Mouse (Mus musculus) neural tube, embryonic 14.5 days (tissue): ENCODE data around the gene Gpr180. TPM values are rescaled to one million over a fixed set of nuclear protein-coding genes. Genes with fewer than 3 reads are reported as not detected.
"Not testable (repeated sequence)": the region's sequence is repeated elsewhere in the genome, so short reads cannot be mapped to it uniquely, and the experiment has no call there.

Source experiments
- ATAC-seq: fragments of 200-750 bp; cut with Nextera tagmentation; 2 replicates; pipeline ENCODE4 v1.8.0; 2017; ENCODE audit warnings: low read depth, mild to moderate bottlenecking, moderate TSS enrichment, moderate library complexity
- H3K27ac ChIP-seq: fragments of 300-500 bp; sonication (generic); 2 replicates; pipeline ENCODE4 v1.5.1; 2014; ENCODE audit warnings: low read depth, mild to moderate bottlenecking, control low read depth, low read length, moderate library complexity, mixed read lengths
- H3K27me3 ChIP-seq: fragments of 300-500 bp; sonication (generic); 2 replicates; pipeline ENCODE4 v1.6.1; 2014; ENCODE audit warnings: low read length; ENCODE audit not compliant: control insufficient read depth, insufficient read depth
- H3K36me3 ChIP-seq: fragments of 300-500 bp; sonication (generic); 2 replicates; pipeline ENCODE4 v1.6.1; 2014; ENCODE audit warnings: low read length, mixed read lengths; ENCODE audit not compliant: control insufficient read depth, insufficient read depth
- H3K4me1 ChIP-seq: fragments of 300-500 bp; sonication (generic); 2 replicates; pipeline ENCODE4 v1.6.1; 2014; ENCODE audit warnings: low read length; ENCODE audit not compliant: control insufficient read depth, insufficient read depth
- H3K4me2 ChIP-seq: fragments of 300-500 bp; sonication (generic); 2 replicates; pipeline ENCODE4 v1.6.1; 2014; ENCODE audit warnings: mild to moderate bottlenecking, low read depth, low read length, control low read depth
- H3K4me3 ChIP-seq: fragments of 300-500 bp; sonication (generic); 2 replicates; pipeline ENCODE4 v1.5.1; 2014; ENCODE audit warnings: low read depth, low read length, control low read depth, mixed read lengths
- H3K9ac ChIP-seq: fragments of 300-500 bp; sonication (generic); replicated peaks from 2 replicates; pipeline ENCODE4 v1.6.1; 2014; ENCODE audit warnings: low read depth, mild to moderate bottlenecking, control low read depth, low read length, mixed read lengths
- H3K9me3 ChIP-seq: fragments of 300-500 bp; sonication (generic); 2 replicates; pipeline ENCODE4 v1.6.1; 2016; ENCODE audit warnings: low read length; ENCODE audit not compliant: control insufficient read depth
- WGBS: fragments of 180-500 bp; shearing (Covaris S2); extraction: QIAGEN DNeasy Blood & Tissue Kit; methylation state at CpG from one replicate; pipeline ENCODE4 v1.1.7; 2014; 5-methylcytosine and 5-hydroxymethylcytosine counted together
- polyA plus RNA-seq: library from polyadenylated mRNA; unstranded; fragments of >200 nt; fragmentation: Nextera tagmentation; extraction: Ambion mirVana; gene quantifications from 2 replicates; pipeline ENCODE4 v1.2.1, GENCODE M21; 2014

The Gpr180 gene
- polyA plus RNA-seq, 1 experiment from 2014 or later, result 47.6 TPM

- Histone ChIP-seq H3K27ac (no peak overlapping the region), H3K4me1 (no peaks in the 10 kb centered on the region), H3K27me3 (no peaks in the 10 kb centered on the region), H3K4me3 (no peak overlapping the region), H3K4me2 (no peak overlapping the region), H3K36me3 (0 out of 2 replicates have a peak, but pooled peaks cover 3% of the 10 kb centered on the region), H3K9ac (no peak overlapping the region), H3K9me3 (no peaks in the 10 kb centered on the region)
- no peak for ATAC-seq
- 83% methylated on average over 10 of the region's 10 CpGs for WGBS
Observed at GRCm38 (mm10) chr14:118148554-118148953, 11.6 kb downstream of the Gpr180 start.

DNA sequence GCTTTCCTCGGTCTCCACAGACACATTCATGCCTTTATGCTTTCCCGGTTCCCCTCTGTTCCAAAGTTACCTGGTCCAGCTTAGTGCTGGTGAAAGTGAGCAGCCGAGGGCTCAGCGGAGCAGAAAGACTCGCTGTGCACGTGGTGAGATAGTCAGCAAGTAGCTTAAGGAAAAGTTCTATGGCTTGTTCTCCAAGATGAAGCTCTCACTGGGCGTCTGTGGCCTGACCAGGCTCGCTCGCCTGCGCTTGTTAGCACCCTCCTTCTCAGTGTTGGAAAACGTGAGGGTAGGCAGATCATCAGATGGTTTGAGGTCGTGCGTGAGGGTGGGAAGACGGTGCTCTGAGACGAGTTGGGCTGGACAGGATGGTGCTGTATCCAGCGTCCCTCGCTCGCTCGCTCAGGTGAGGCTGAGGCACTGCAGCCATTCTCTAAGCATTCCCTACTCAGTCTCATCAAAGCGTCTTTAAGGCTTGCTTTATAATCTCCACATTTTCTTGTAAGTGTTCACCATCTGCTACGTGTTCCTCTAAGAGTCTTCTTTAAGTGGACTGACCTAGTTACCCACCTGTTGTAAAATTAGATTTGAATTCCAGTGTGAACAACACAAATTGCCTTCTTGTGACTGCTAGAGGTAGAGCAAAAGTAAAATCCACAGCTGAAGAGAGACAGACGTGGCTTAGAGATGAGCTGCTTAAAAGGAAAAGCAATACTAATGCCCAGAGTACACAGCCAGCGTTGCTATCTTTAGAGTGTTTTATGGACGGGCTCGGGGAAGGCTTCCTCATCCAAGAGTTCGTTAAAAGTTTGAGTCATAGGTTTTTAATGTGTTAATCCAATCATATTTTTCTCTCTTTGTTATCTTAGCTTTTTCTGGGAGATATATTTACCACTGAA is 13.9 kb downstream of the Gpr180 start:
- H3K36me3 ChIP-seq, result 0 out of 2 replicates have a peak, but pooled peaks cover 3% of the 10 kb centered on the region
- H3K9me3 ChIP-seq, result no peaks in the 10 kb centered on the region
- H3K4me2 ChIP-seq, result no peak overlapping the region
- H3K27ac ChIP-seq, result no peak overlapping the region
- 93% methylated on average over 26 of the region's 26 CpGs for WGBS
- H3K4me1 ChIP-seq, result no peaks in the 10 kb centered on the region
- no peaks in the 10 kb centered on the region for H3K27me3 ChIP-seq
- no peak for ATAC-seq
- no peak overlapping the region for H3K4me3 ChIP-seq
- H3K9ac ChIP-seq, result no peak overlapping the region

- no peaks in the 10 kb centered on the region for H3K27me3 ChIP-seq
- H3K9ac ChIP-seq, result no peak overlapping the region
- no peak overlapping the region for H3K4me3 ChIP-seq
- H3K36me3 ChIP-seq, result 0 out of 2 replicates have a peak, but pooled peaks cover 3% of the 10 kb centered on the region
- no peaks in the 10 kb centered on the region for H3K9me3 ChIP-seq
- no peak overlapping the region for H3K4me2 ChIP-seq
- no peaks in the 10 kb centered on the region for H3K4me1 ChIP-seq
- WGBS, result 79% methylated on average over 5 of the region's 5 CpGs
- no peak overlapping the region for H3K27ac ChIP-seq
- ATAC-seq, result no peak
Observed at GRCm38 (mm10) chr14:118151651-118152293, 14.8 kb downstream of the Gpr180 start.

GRCm38 (mm10) chr14:118152294-118152651 is 15.3 kb downstream of the Gpr180 start:
- 92% methylated on average over 8 of the region's 8 CpGs for WGBS
- Histone ChIP-seq H3K4me2 (no peak overlapping the region), H3K9ac (no peak overlapping the region), H3K27me3 (no peaks in the 10 kb centered on the region), H3K4me3 (no peak overlapping the region), H3K27ac (no peak overlapping the region), H3K36me3 (0 out of 2 replicates have a peak, but pooled peaks cover 3% of the 10 kb centered on the region), H3K9me3 (no peaks in the 10 kb centered on the region), H3K4me1 (no peaks in the 10 kb centered on the region)
- ATAC-seq, result no peak

- not testable (repeated sequence) for H3K4me2 ChIP-seq, H3K4me1 ChIP-seq, H3K27ac ChIP-seq, H3K4me3 ChIP-seq, H3K9me3 ChIP-seq, H3K9ac ChIP-seq, H3K27me3 ChIP-seq, ATAC-seq
- H3K36me3 ChIP-seq, result peaks cover 11% of the 10 kb centered on the region; the same call in 1 of the 2 replicates
- WGBS, result 95% methylated on average over 16 of the region's 16 CpGs
Observed at GRCm38 (mm10) chr14:118156056-118156455, 19.1 kb downstream of the Gpr180 start.

DNA sequence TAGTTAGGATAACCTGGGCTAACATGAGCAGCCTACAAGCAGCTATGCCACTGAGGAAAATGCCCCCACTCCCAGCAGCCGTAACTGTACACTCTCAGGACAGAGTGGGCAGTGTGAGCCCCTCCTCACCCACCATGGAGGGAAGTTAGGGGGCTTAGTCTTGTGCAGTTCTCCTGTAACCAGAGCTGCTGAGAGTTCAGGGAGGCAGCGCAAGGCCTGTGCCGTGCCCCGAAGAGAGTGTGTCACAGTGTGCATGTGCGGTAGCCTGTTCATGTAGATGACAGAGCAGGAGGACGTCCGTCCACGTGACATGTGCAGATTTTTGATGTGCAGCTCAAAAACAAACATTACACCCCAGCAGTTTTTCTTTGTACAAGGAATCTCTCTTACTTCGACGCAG is 19.8 kb downstream of the Gpr180 start:
- ATAC-seq, result peak; percentile 38; the same call in 1 of the 2 replicates
- Histone ChIP-seq H3K36me3 (peaks cover 11% of the 10 kb centered on the region; the same call in 1 of the 2 replicates), H3K4me3 (no peak overlapping the region), H3K27me3 (no peaks in the 10 kb centered on the region), H3K4me2 (no peak overlapping the region), H3K4me1 (no peaks in the 10 kb centered on the region), H3K9me3 (no peaks in the 10 kb centered on the region), H3K9ac (no peak overlapping the region), H3K27ac (no peak overlapping the region)
- WGBS, result 87% methylated on average over 10 of the region's 10 CpGs

- H3K36me3 ChIP-seq, result peaks cover 11% of the 10 kb centered on the region; the same call in 1 of the 2 replicates
- H3K4me2 ChIP-seq, result no peak overlapping the region
- no peak overlapping the region for H3K27ac ChIP-seq
- ATAC-seq, result no peak
- H3K4me1 ChIP-seq, result no peaks in the 10 kb centered on the region
- no peak overlapping the region for H3K4me3 ChIP-seq
- no peak overlapping the region for H3K9ac ChIP-seq
- 19% methylated on average over 5 of the region's 5 CpGs for WGBS
- H3K9me3 ChIP-seq, result no peaks in the 10 kb centered on the region
- no peaks in the 10 kb centered on the region for H3K27me3 ChIP-seq
Observed at GRCm38 (mm10) chr14:118157146-118157545, 20.2 kb downstream of the Gpr180 start.

- Histone ChIP-seq H3K9ac (no peak overlapping the region), H3K9me3 (no peaks in the 10 kb centered on the region), H3K4me2 (no peak overlapping the region), H3K4me1 (no peaks in the 10 kb centered on the region), H3K27ac (no peak overlapping the region), H3K4me3 (no peak overlapping the region), H3K27me3 (no peaks in the 10 kb centered on the region), H3K36me3 (peaks cover 15% of the 10 kb centered on the region; the same call in 1 of the 2 replicates)
- no peak for ATAC-seq
- WGBS, result 92% methylated on average over 3 of the region's 3 CpGs
Observed at GRCm38 (mm10) chr14:118161751-118162150, 24.8 kb downstream of the Gpr180 start.

- Histone ChIP-seq H3K27me3 (no peaks in the 10 kb centered on the region), H3K4me3 (no peak overlapping the region), H3K4me2 (no peak overlapping the region), H3K36me3 (peaks cover 15% of the 10 kb centered on the region; the same call in 1 of the 2 replicates), H3K4me1 (no peaks in the 10 kb centered on the region), H3K9ac (no peak overlapping the region), H3K27ac (no peak overlapping the region), H3K9me3 (no peaks in the 10 kb centered on the region)
- 74% methylated on average over 14 of the region's 14 CpGs for WGBS
- no peak for ATAC-seq
Observed at GRCm38 (mm10) chr14:118162640-118163039, 25.7 kb downstream of the Gpr180 start.
